Mouse (Mus musculus) bone marrow macrophage, adult 2 months (primary cell): Measurements from ENCODE around the gene Cfap57.

Experiments
- CTCF ChIP-seq: IDR thresholded peaks from 2 replicates; pipeline ENCODE4 v1.5.1; 2012; ENCODE audit warnings: low read depth, mild to moderate bottlenecking, low read length, moderate library complexity
- POLR2A ChIP-seq: IDR thresholded peaks from 2 replicates; pipeline ENCODE4 v1.6.1; 2012; ENCODE audit warnings: mild to moderate bottlenecking, low read depth, low read length, borderline replicate concordance

DNA sequence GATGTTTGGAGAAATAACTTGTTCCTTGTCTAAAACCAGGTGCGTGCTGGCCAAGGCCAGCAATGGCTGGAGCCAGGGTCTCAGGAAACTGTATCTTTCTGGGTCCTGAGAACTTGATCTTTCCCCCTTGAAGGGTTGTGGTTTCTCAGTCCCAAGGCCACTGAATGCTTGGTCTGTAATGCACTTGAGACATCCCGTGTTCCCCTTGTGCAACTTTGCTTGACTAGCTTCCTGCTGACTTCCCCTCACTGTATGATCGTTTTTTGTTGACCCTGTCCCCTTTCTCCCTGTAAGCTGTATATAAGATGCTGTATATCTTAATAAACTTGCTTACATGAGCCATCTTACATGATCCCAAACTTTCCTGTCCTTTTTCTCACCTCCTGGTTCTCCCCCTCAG, 10.7 kb downstream of the Cfap57 start:
- TF ChIP-seq CTCF (no peak), POLR2A (no peak)
